Mouse (Mus musculus): Measurements from ENCODE around the gene Gm1123.

The Gm1123 gene

GRCm38 (mm10) chr9:99001326-99001725 is 34.2 kb downstream of the Gm1123 start:
- no peak for DNase-seq (ENCODE audit: low read depth)

GRCm38 (mm10) chr9:98999881-99000339 is 35.6 kb downstream of the Gm1123 start:
- DNase-seq (ENCODE audit: low read depth), result no peak

- no peak for DNase-seq (ENCODE audit: low read depth)
Observed at GRCm38 (mm10) chr9:98994103-98994502, 41.4 kb downstream of the Gm1123 start.

DNA sequence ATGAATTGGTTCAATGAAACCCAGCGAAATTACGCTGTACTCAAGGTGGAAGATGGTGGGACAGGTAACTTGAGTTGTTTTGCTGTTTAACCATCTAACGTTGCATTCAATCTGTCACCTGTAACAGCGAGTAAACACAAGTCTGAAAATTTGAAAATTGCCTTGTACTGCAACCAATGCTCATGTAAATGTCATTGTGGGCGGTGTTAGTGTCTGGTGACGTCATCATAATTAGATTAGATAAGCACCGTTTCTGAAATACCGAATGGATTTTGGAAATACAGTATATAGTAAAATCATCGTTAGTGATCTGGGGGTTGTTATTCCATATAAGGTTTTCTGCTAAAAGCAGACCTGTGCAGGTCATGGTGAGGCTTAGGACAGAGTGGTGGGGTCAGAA is 48.4 kb downstream of the Gm1123 start:
- peak; percentile 79 for DNase-seq (ENCODE audit: low read depth)

- DNase-seq (ENCODE audit: low read depth), result peak; percentile 58
Observed at GRCm38 (mm10) chr9:98986476-98987096, 48.9 kb downstream of the Gm1123 start.

- peak; percentile 100 for DNase-seq (ENCODE audit: low read depth)
Observed at GRCm38 (mm10) chr9:98985800-98986475, 49.6 kb downstream of the Gm1123 start, which contains the start of gene Faim. TSS of gene Faim (plus strand) at chr9:98986373.

DNA sequence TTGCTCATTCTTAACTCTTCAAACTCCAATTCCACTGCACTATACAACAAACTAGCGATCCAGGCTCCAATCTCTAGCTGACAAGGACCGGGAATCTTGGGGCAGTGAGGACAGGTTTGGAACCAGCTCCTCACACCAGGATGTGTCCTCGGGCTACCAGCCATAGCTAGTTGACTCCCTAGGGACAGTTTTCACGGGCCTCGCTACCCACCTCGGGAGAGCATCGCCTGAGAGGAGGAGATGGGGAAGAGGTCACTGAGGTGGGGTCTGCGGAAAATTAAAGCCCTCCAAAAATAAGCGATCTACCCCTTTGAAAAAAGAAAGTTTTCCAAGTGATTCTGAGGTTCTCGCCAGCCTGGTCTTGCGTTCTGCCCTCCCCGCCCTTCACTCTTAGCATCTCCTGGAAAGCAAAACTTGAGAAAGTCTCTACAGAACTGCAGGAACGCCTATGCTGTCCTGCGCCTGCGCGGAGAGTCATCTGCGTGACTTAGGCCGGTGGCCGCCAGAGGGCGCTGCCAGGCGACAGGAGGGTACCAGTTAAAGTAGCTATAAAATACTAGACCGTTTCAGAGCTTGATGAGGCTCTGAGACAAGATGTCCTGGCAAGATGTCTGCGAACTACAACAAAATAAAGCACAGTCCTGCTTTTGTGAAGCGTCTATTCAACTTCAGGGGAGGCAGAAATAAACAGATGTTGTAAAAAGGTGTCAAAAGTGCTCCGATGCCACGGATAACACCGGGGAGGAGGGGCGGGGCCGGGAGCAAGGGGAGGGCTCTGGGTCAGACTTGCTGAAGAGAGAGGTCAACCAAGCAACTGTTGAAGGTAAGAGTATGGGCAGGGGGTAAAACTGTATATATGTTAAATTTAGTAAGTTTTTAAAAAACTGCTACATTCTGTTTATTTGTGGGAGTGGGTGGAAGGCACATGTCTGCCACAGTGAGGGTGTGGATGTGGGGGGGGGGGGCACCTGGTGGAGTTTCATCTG is 55.8 kb downstream of the Gm1123 start:
- DNase-seq (ENCODE audit: low read depth), result peak; percentile 95

GRCm38 (mm10) chr9:98976520-98976919 is 59.0 kb downstream of the Gm1123 start:
- peak; percentile 43 for DNase-seq (ENCODE audit: low read depth)

GRCm38 (mm10) chr9:98976081-98976480 is 59.4 kb downstream of the Gm1123 start:
- DNase-seq (ENCODE audit: low read depth), result no peak

GRCm38 (mm10) chr9:98974898-98975297 is 60.6 kb downstream of the Gm1123 start:
- no peak for DNase-seq (ENCODE audit: low read depth)

- DNase-seq (ENCODE audit: low read depth), result no peak
Observed at GRCm38 (mm10) chr9:98973561-98973960, 62.0 kb downstream of the Gm1123 start.

DNA sequence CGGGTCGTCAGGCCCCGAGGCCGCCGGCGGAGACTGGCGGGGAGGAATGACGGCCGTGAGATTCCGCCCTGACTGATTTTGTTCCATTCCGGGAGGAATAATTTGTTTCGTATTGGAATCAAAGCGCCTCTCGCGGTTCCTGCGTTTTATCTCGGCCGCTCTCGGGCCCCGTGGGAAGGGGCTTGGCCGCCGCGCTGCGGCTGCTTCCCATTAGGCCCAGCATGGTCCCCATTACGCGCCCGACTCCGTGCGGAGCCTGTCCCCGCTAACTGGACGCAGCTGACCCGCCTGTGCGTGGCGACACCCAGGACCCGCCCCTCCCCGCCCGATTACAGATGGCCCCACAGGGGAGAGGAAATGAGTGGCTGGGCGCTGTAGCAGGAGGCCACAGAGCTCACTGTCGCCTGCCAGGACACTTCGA is 62.4 kb downstream of the Gm1123 start:
- no peak for DNase-seq (ENCODE audit: low read depth)

- peak; percentile 30 for DNase-seq (ENCODE audit: low read depth)
Observed at GRCm38 (mm10) chr9:98965084-98965483, 70.4 kb downstream of the Gm1123 start.

GRCm38 (mm10) chr9:98963661-98964060 is 71.9 kb downstream of the Gm1123 start:
- DNase-seq (ENCODE audit: low read depth), result peak; percentile 4

DNA sequence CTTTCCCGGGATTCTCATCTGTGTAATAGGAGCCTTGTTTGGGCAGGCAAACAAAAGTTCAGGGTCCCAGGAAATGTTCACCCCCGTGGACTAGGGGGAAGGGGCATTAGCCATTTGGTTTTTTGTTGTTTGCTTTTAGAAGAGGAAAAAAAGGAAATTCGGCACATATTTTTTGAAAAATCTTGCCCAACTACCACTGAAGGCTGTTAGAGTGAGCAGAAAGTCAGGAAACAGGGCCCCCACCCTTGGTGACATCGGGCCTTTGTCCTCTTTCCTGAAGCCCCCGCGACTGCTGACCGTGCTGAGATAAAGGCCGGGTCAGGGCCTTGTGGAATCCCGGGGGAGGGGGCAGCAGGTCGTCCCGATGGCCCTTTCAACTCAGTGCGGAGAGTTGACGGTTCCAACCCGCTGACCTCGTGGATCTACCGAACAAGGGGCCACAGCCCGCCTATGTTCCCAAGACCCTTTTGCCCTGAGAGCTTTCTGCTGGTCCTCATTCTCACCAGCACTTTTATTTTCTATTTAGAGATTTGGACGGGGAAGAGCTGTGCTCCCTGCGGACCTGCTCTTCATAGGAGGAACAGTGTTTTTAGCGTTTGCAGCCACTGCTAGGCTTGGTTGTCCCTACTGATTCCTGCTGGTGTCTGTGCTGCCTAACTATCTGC is 72.9 kb downstream of the Gm1123 start:
- DNase-seq (ENCODE audit: low read depth), result peak; percentile 2

GRCm38 (mm10) chr9:98961591-98962477 is 73.7 kb downstream of the Gm1123 start:
- peak; percentile 3 for DNase-seq (ENCODE audit: low read depth)

DNA sequence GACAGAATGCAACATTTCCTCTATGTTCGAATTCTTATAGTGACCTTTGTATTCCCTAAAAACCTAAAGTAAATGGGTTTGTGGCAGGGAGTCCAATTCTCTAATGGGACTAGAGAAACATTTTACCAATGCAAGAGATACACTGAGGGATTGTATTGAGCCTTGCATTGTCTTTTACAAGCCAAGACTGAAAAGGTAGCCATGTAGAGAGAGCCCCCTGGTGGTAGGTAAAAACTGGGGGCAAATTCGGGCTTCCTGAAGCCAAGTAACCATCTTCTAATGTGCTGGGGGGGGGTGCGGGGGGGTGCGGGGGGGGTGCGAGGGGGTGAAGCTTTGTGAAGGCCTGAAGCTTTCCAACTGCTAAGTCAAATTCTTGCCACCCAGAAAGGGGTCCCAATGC is 75.2 kb downstream of the Gm1123 start:
- DNase-seq (ENCODE audit: low read depth), result peak; percentile 39

GRCm38 (mm10) chr9:98959851-98960250 is 75.7 kb downstream of the Gm1123 start:
- DNase-seq (ENCODE audit: low read depth), result peak; percentile 1

DNA sequence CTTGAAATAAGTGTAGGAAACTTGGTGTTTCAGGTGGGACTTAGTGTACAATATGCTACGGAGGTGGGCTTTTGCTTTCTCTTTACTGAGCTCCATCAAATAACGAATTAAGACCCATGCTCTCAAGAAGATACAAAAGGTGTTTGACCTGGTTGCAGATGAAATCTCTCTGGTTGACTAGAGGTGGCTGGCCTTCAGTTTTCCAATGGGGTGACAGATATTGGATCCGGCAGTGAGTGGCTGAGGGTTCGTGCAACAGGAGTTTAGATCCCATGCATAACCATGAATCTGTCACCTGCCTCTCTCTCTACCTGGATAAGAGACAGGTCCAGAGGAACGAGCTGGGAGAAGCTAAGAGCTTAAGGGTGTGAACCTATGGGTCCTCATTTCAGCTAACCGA is 76.9 kb downstream of the Gm1123 start:
- DNase-seq (ENCODE audit: low read depth), result no peak

DNA sequence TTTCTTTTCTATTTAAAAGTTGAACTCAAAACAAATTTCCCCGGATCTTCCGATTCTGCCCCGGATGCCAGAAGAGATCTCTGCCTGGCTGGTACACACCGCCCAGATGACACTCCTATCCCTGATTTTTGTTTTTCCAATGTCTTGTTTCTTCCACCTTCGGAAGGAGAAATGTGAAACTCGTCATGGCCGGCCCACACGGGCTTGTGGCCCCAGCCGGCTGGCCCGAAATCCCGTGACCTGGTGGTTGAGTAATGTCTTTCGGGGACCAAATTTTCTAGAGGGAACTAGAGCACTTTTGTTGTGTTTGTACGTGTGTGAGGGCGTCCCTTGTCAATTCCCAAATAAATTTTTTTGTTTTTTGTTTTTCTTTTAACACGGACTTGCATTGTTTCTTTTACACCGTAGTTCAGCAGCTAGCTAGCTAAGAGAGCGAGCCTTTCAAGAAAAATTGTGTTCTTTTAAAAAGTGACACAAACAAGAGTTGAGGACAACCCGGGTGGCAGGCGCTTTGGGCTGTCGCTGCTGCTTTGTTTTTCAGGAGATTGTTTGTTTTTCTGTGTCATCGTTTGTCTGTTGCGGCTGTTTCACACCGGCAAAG is 77.7 kb downstream of the Gm1123 start:
- DNase-seq (ENCODE audit: low read depth), result no peak

All from induced T-regulatory cell, adult 2 months (primary cell).